In the genomic region with DNA sequence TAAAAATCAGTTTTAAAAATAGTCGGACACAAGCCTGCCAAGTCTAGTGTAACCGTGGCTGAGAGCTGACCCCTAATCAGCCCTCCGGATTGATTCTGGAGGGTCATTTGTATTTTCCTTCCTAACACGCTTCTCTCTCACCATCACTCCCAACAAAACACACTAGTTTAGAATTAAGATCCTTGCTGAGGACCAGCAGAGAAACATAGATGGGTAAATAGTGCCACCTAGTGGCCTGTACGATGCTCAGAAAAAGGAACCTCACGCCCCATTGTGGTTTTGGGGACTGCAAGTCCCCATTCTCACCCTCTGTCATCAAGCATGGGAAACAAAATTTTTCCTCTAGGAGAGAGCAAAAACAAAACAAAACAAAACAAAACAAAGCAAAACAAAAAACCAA, we compare ENCODE assay signal across 8 mouse cellular contexts.
DNase-seq lines count a peak whose midpoint lies in the region; ATAC-seq and TF ChIP-seq lines count a peak whose summit lies in the region.

No protein-coding gene starts in this region.

- no peak overlapping the region for H3K4me3 ChIP-seq in spleen, adult 2 months (ENCODE audit: extremely low read depth, insufficient read depth, insufficient read length)
- H3K4me3 ChIP-seq in forebrain, embryonic 16.5 days (replicated peaks; ENCODE audit: low read length) = peak overlapping the region; percentile 31
- H3K4me3 ChIP-seq in hindbrain, postnatal 0 days (ENCODE audit: low read length) = peak overlapping the region; percentile 14
- H3K4me3 ChIP-seq in limb, embryonic 11.5 days (ENCODE audit: low read depth, low read length) = no peak overlapping the region

- peak; percentile 87 for ATAC-seq in forebrain, embryonic 16.5 days
- ATAC-seq in hindbrain, postnatal 0 days = peak; percentile 83
- no peak for ATAC-seq in limb, embryonic 11.5 days (ENCODE audit: insufficient number of reproducible peaks, low FRiP score, low TSS enrichment, low read depth)

- TF ChIP-seq CTCF in spleen, adult 2 months (IDR thresholded peaks at IDR 0.05; ENCODE audit: extremely low read depth, insufficient read depth, insufficient read length, insufficient replicate concordance) = peak; percentile 25; the same call in 1 of the 2 replicates
- TF ChIP-seq CTCF in hindbrain, postnatal 0 days (IDR thresholded peaks at IDR 0.05; ENCODE audit: low read depth) = peak; percentile 84

- H3K27ac ChIP-seq in spleen, adult 2 months (ENCODE audit: insufficient read depth, low read length) = no peak overlapping the region
- H3K27ac ChIP-seq in forebrain, embryonic 16.5 days (ENCODE audit: low read length) = no peak overlapping the region
- 0 out of 2 replicates have a peak overlapping the region, but pooled peaks have one; percentile 32 for H3K27ac ChIP-seq in hindbrain, postnatal 0 days
- H3K27ac ChIP-seq in limb, embryonic 11.5 days (replicated peaks; ENCODE audit: low read depth, low read length) = no peak overlapping the region

- DNase-seq in spleen, adult 2 months (ENCODE audit: low read depth in 1 of 2, low spot score in 2 of 2) = peak in 1 of 2 experiments; percentile 7
- no peak for DNase-seq in spleen, adult 12 weeks (ENCODE audit: low spot score)
- DNase-seq in cerebellum, adult 11 months = peak; percentile 34
- DNase-seq in hindbrain, postnatal 0 days (ENCODE audit: low spot score) = peak; percentile 92
- peak; percentile 71 for DNase-seq in limb, embryonic 11.5 days (ENCODE audit: low spot score)
- peak; percentile 43 for DNase-seq in retina, adult 2 months (ENCODE audit: low read depth, low spot score)
- no peak for DNase-seq in spleen, postnatal 4 days (ENCODE audit: low spot score in 2 of 2)

- H3K9me3 ChIP-seq in forebrain, embryonic 16.5 days (ENCODE audit: control insufficient read depth, low read length) = no peaks in the 10 kb centered on the region
- H3K9me3 ChIP-seq in hindbrain, postnatal 0 days (ENCODE audit: low read length) = no peaks in the 10 kb centered on the region
- no peaks in the 10 kb centered on the region for H3K9me3 ChIP-seq in limb, embryonic 11.5 days (ENCODE audit: control insufficient read depth, low read length)

- no peak for TF ChIP-seq POLR2A in spleen, adult 2 months (IDR thresholded peaks at IDR 0.05; ENCODE audit: low read depth, low read length)

- H3K9ac ChIP-seq in forebrain, embryonic 16.5 days (replicated peaks; ENCODE audit: low read depth, low read length) = peak overlapping the region; percentile 45
- 0 out of 2 replicates have a peak overlapping the region, but pooled peaks have one; percentile 33 for H3K9ac ChIP-seq in hindbrain, postnatal 0 days (replicated peaks; ENCODE audit: low read length)
- H3K9ac ChIP-seq in limb, embryonic 11.5 days (ENCODE audit: low read length) = no peak overlapping the region

- no peaks in the 10 kb centered on the region for H3K27me3 ChIP-seq in spleen, adult 2 months (ENCODE audit: control insufficient read depth, insufficient read depth, low read length)
- H3K27me3 ChIP-seq in forebrain, embryonic 16.5 days (replicated peaks; ENCODE audit: control insufficient read depth, insufficient read depth, low read length) = no peaks in the 10 kb centered on the region
- H3K27me3 ChIP-seq in hindbrain, postnatal 0 days (ENCODE audit: insufficient read depth, low read length) = no peaks in the 10 kb centered on the region
- 0 out of 2 replicates have a peak, but pooled peaks cover 4% of the 10 kb centered on the region for H3K27me3 ChIP-seq in limb, embryonic 11.5 days (ENCODE audit: control insufficient read depth, insufficient read depth, low read length)

- H3K36me3 ChIP-seq in spleen, adult 2 months (ENCODE audit: control insufficient read depth, insufficient read depth, low read length) = no peaks in the 10 kb centered on the region
- H3K36me3 ChIP-seq in forebrain, embryonic 16.5 days (ENCODE audit: control insufficient read depth, insufficient read depth) = no peaks in the 10 kb centered on the region
- H3K36me3 ChIP-seq in hindbrain, postnatal 0 days (ENCODE audit: insufficient read depth, low read length) = no peaks in the 10 kb centered on the region
- no peaks in the 10 kb centered on the region for H3K36me3 ChIP-seq in limb, embryonic 11.5 days (ENCODE audit: control insufficient read depth, insufficient read depth, low read length)

- H3K4me2 ChIP-seq in forebrain, embryonic 16.5 days (ENCODE audit: low read length) = peak overlapping the region; percentile 61
- peak overlapping the region; percentile 53 for H3K4me2 ChIP-seq in hindbrain, postnatal 0 days (ENCODE audit: low read depth, low read length)
- no peak overlapping the region for H3K4me2 ChIP-seq in limb, embryonic 11.5 days (ENCODE audit: low read depth, severe bottlenecking)

- 11% methylated on average over 6 of the region's 6 CpGs for WGBS in spleen, adult 2 months
- WGBS in forebrain, embryonic 16.5 days = 2% methylated on average over 6 of the region's 6 CpGs
- WGBS in hindbrain, postnatal 0 days = 2% methylated on average over 6 of the region's 6 CpGs
- 9% methylated on average over 6 of the region's 6 CpGs for WGBS in limb, embryonic 11.5 days

- no peaks in the 10 kb centered on the region for H3K4me1 ChIP-seq in spleen, adult 2 months (ENCODE audit: control insufficient read depth, insufficient read depth, insufficient read length)
- peaks cover 18% of the 10 kb centered on the region for H3K4me1 ChIP-seq in forebrain, embryonic 16.5 days (replicated peaks; ENCODE audit: control insufficient read depth, insufficient read depth, low read length)
- H3K4me1 ChIP-seq in hindbrain, postnatal 0 days (ENCODE audit: insufficient read depth, low read length) = no peaks in the 10 kb centered on the region
- no peaks in the 10 kb centered on the region for H3K4me1 ChIP-seq in limb, embryonic 11.5 days (ENCODE audit: control insufficient read depth, insufficient read depth, low read length)

Comparison
In these comparisons a context has a peak if more than half of its experiments do, and no peak if none do; other contexts are left out.
1. DNase-seq: peak in cerebellum, adult 11 months (single experiment), hindbrain, postnatal 0 days (single experiment), limb, embryonic 11.5 days (single experiment) and retina, adult 2 months (single experiment); none in spleen, adult 12 weeks (single experiment) and spleen, postnatal 4 days (0 of 2).
2. H3K4me3 ChIP-seq: peak in forebrain, embryonic 16.5 days (single experiment) and hindbrain, postnatal 0 days (single experiment); none in spleen, adult 2 months (single experiment) and limb, embryonic 11.5 days (single experiment).